ENCODE assay signal across 25 mouse cellular contexts in the genomic region with DNA sequence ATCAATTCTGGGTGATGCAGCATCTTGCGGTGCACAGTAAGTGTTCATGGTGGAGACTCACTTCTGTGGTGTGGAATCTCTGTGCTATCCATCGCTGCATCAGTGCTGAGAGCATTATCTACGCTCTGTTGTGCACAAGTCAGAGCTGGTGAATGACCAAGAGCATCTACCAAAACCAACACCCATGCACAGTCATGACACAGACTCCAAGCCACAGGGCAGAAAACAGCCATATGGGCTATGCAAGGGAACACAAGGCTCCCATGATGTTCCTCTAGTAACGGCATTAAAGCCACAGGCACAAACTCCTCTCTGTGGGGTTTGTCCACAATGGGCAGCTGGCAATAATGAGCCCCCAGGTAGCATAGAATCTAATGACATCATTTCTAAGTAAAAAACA. TPM values are rescaled to one million over a fixed set of nuclear protein-coding genes. Genes with fewer than 3 reads are reported as not detected.
DNase-seq lines count a peak whose midpoint lies in the region; ATAC-seq and TF ChIP-seq lines count a peak whose summit lies in the region.
"Had no signal": no experiment of that assay in that cellular context is flagged by ENCODE, and none has a peak within 500 bp of the region (broad histone marks: within the 10 kb centered on the region; RNA-seq: fewer than 3 reads in every experiment).

No protein-coding gene starts in this region.

- no peak overlapping the region for H3K4me2 ChIP-seq in hindbrain, embryonic 16.5 days (ENCODE audit: low read length)
- no peak overlapping the region for H3K4me2 ChIP-seq in hindbrain, embryonic 12.5 days (replicated peaks)
- H3K4me2 ChIP-seq in midbrain, postnatal 0 days (ENCODE audit: low read depth, low read length, poor library complexity, severe bottlenecking): no peak overlapping the region
- no peak overlapping the region for H3K4me2 ChIP-seq in midbrain, embryonic 11.5 days
- H3K4me2 ChIP-seq: embryonic facial prominence, embryonic 12.5 days; forebrain, embryonic 13.5 days; forebrain, embryonic 15.5 days had no signal

- no peaks in the 10 kb centered on the region for H3K27me3 ChIP-seq in hindbrain, embryonic 16.5 days (replicated peaks; ENCODE audit: control insufficient read depth, insufficient read depth, low read length)
- no peaks in the 10 kb centered on the region for H3K27me3 ChIP-seq in hindbrain, embryonic 12.5 days
- no peaks in the 10 kb centered on the region for H3K27me3 ChIP-seq in midbrain, postnatal 0 days (ENCODE audit: insufficient read depth, low read length)
- H3K27me3 ChIP-seq in midbrain, embryonic 11.5 days (ENCODE audit: control insufficient read depth, insufficient read depth, low read length): no peaks in the 10 kb centered on the region
- H3K27me3 ChIP-seq: CH12.LX; embryonic facial prominence, embryonic 12.5 days; forebrain, embryonic 13.5 days; forebrain, embryonic 15.5 days; Patski had no signal

- TF ChIP-seq CTCF in midbrain, postnatal 0 days (IDR thresholded peaks at IDR 0.05): no peak

- DNase-seq in cerebellum, postnatal 10 days: peak; percentile 53 to 67
- no peak for DNase-seq in cerebellum, adult 9-11 months
- peak; percentile 46 for DNase-seq in midbrain, postnatal 0 days (ENCODE audit: low spot score)
- no peak for DNase-seq in midbrain, embryonic 11.5 days (ENCODE audit: low spot score, missing footprints)
- DNase-seq: adrenal gland, adult 8-10 months; adrenal gland, postnatal 14 days; adrenal gland, postnatal 36 days; B cell, adult 2 months; cerebellum, adult 11-12 months; cerebellum, adult 2 months; cerebellum, adult 9-10 months; cerebellum, postnatal 25 days; forebrain, postnatal 0 days had no signal

- H3K9ac ChIP-seq in hindbrain, embryonic 16.5 days (ENCODE audit: low read depth, low read length): no peak overlapping the region
- no peak overlapping the region for H3K9ac ChIP-seq in hindbrain, embryonic 12.5 days
- H3K9ac ChIP-seq in midbrain, postnatal 0 days (replicated peaks; ENCODE audit: low read length, poor library complexity, severe bottlenecking): no peak overlapping the region
- H3K9ac ChIP-seq in midbrain, embryonic 11.5 days (ENCODE audit: low read length): no peak overlapping the region
- H3K9ac ChIP-seq: embryonic facial prominence, embryonic 12.5 days; forebrain, embryonic 13.5 days; forebrain, embryonic 15.5 days; forebrain, postnatal 0 days had no signal

- 0 out of 2 replicates have a peak, but pooled peaks have one; percentile 7 for ATAC-seq in hindbrain, embryonic 16.5 days
- ATAC-seq in hindbrain, embryonic 12.5 days (ENCODE audit: low FRiP score): no peak
- no peak for ATAC-seq in midbrain, postnatal 0 days (ENCODE audit: low FRiP score)
- ATAC-seq in midbrain, embryonic 11.5 days (ENCODE audit: low FRiP score): no peak
- ATAC-seq: activated CD4-positive, CD25-positive, alpha-beta regulatory T cell, adult 4 months; CD4-positive, CD25-positive, alpha-beta regulatory T cell, adult 4 months; forebrain, embryonic 13.5 days; forebrain, embryonic 15.5 days; forebrain, postnatal 0 days; Patski had no signal

- H3K4me1 ChIP-seq in hindbrain, embryonic 16.5 days (ENCODE audit: control insufficient read depth, insufficient read depth, low read depth, low read length): no peaks in the 10 kb centered on the region
- H3K4me1 ChIP-seq in hindbrain, embryonic 12.5 days: no peaks in the 10 kb centered on the region
- H3K4me1 ChIP-seq in midbrain, postnatal 0 days (ENCODE audit: insufficient read depth, low read length): no peaks in the 10 kb centered on the region
- H3K4me1 ChIP-seq in midbrain, embryonic 11.5 days (ENCODE audit: control insufficient read depth, insufficient read depth, low read length): no peaks in the 10 kb centered on the region
- H3K4me1 ChIP-seq: embryonic facial prominence, embryonic 12.5 days had no signal

- WGBS in hindbrain, embryonic 16.5 days: 81% methylated on average over 4 of the region's 4 CpGs
- WGBS in hindbrain, embryonic 12.5 days: 88% methylated on average over 4 of the region's 4 CpGs
- whole genome bisulfite sequencing in midbrain, postnatal 0 days: 84% methylated on average over 4 of the region's 4 CpGs
- WGBS in midbrain, embryonic 11.5 days: 91% methylated on average over 4 of the region's 4 CpGs

- H3K9me3 ChIP-seq in hindbrain, embryonic 16.5 days (ENCODE audit: control insufficient read depth, low read length): no peaks in the 10 kb centered on the region
- 0 out of 2 replicates have a peak, but pooled peaks cover 3% of the 10 kb centered on the region for H3K9me3 ChIP-seq in hindbrain, embryonic 12.5 days (replicated peaks)
- no peaks in the 10 kb centered on the region for H3K9me3 ChIP-seq in midbrain, postnatal 0 days (ENCODE audit: low read length)
- H3K9me3 ChIP-seq in midbrain, embryonic 11.5 days (ENCODE audit: control insufficient read depth, low read length): no peaks in the 10 kb centered on the region
- H3K9me3 ChIP-seq: embryonic facial prominence, embryonic 12.5 days; forebrain, embryonic 13.5 days; forebrain, embryonic 15.5 days; G1E had no signal

- H3K27ac ChIP-seq in hindbrain, embryonic 16.5 days (ENCODE audit: low read depth, low read length): no peak overlapping the region
- H3K27ac ChIP-seq in hindbrain, embryonic 12.5 days: no peak overlapping the region
- no peak overlapping the region for H3K27ac ChIP-seq in midbrain, postnatal 0 days (ENCODE audit: low read depth, low read length)
- H3K27ac ChIP-seq in midbrain, embryonic 11.5 days (ENCODE audit: low read depth, low read length): no peak overlapping the region
- H3K27ac ChIP-seq: embryonic facial prominence, embryonic 10.5 days; embryonic facial prominence, embryonic 12.5 days; forebrain, embryonic 13.5 days; forebrain, embryonic 15.5 days had no signal

- H3K4me3 ChIP-seq in hindbrain, embryonic 16.5 days (ENCODE audit: low read length): no peak overlapping the region
- H3K4me3 ChIP-seq in hindbrain, embryonic 12.5 days: no peak overlapping the region
- H3K4me3 ChIP-seq in midbrain, postnatal 0 days (ENCODE audit: low read depth, low read length): no peak overlapping the region
- H3K4me3 ChIP-seq in midbrain, embryonic 11.5 days (ENCODE audit: low read depth, low read length): no peak overlapping the region
- H3K4me3 ChIP-seq: embryonic facial prominence, embryonic 10.5 days; embryonic facial prominence, embryonic 12.5 days; forebrain, embryonic 13.5 days; forebrain, embryonic 15.5 days had no signal

- H3K36me3 ChIP-seq in hindbrain, embryonic 16.5 days (ENCODE audit: control insufficient read depth, insufficient read depth, low read length): peaks cover 3% of the 10 kb centered on the region; the same call in 1 of the 2 replicates
- no peaks in the 10 kb centered on the region for H3K36me3 ChIP-seq in hindbrain, embryonic 12.5 days
- H3K36me3 ChIP-seq in midbrain, postnatal 0 days (ENCODE audit: insufficient read depth, low read length): peaks cover 20% of the 10 kb centered on the region
- H3K36me3 ChIP-seq in midbrain, embryonic 11.5 days (ENCODE audit: control insufficient read depth, insufficient read depth, low read length): no peaks in the 10 kb centered on the region
- H3K36me3 ChIP-seq: embryonic facial prominence, embryonic 10.5 days; embryonic facial prominence, embryonic 12.5 days; forebrain, embryonic 15.5 days had no signal

RNA-seq across cellular contexts. Expression of gene Mcm10, which starts 17.2 kb away (rescaled TPM):
- 4.9 and 6.6 TPM in 2 replicates for polyA plus RNA-seq in hindbrain, embryonic 16.5 days (2015; fragmentation: Nextera tagmentation; extraction: Ambion mirVana)
- 19.8 and 23.1 TPM in 2 replicates for polyA plus RNA-seq in hindbrain, embryonic 12.5 days (2016; fragmentation: Nextera tagmentation; extraction: Ambion mirVana)
- 0.94 and 5.0 TPM in 2 replicates for total RNA-seq in midbrain, postnatal 0 days (2014; rRNA removed)
- 1.2 and 1.3 TPM in 2 replicates for polyA plus RNA-seq in midbrain, postnatal 0 days (2015; fragmentation: Nextera tagmentation; extraction: Ambion mirVana)
- 49.8 and 53.1 TPM in 2 replicates for polyA plus RNA-seq in midbrain, embryonic 11.5 days (2014; fragmentation: Nextera tagmentation; extraction: Ambion mirVana)

RNA-seq across cellular contexts. Expression of gene Optn, which starts 34.0 kb away (rescaled TPM):
- 27.3 and 33.1 TPM in 2 replicates for polyA plus RNA-seq in hindbrain, embryonic 16.5 days (2015; fragmentation: Nextera tagmentation; extraction: Ambion mirVana)
- polyA plus RNA-seq in hindbrain, embryonic 12.5 days (2016; fragmentation: Nextera tagmentation; extraction: Ambion mirVana): 6.7 and 7.2 TPM in 2 replicates
- 25.2 and 35.0 TPM in 2 replicates for total RNA-seq in midbrain, postnatal 0 days (2014; rRNA removed)
- 28.5 and 28.7 TPM in 2 replicates for polyA plus RNA-seq in midbrain, postnatal 0 days (2015; fragmentation: Nextera tagmentation; extraction: Ambion mirVana)
- polyA plus RNA-seq in midbrain, embryonic 11.5 days (2014; fragmentation: Nextera tagmentation; extraction: Ambion mirVana): 4.3 and 5.2 TPM in 2 replicates

RNA-seq across cellular contexts. Expression of gene Ucma, which starts 53.9 kb away (rescaled TPM):
- 2.3 TPM in 2 replicates for polyA plus RNA-seq in hindbrain, embryonic 16.5 days (2015; fragmentation: Nextera tagmentation; extraction: Ambion mirVana)
- 0.96 and 1.9 TPM in 2 replicates for polyA plus RNA-seq in hindbrain, embryonic 12.5 days (2016; fragmentation: Nextera tagmentation; extraction: Ambion mirVana)
- total RNA-seq in midbrain, postnatal 0 days (2014; rRNA removed): 0.33 and 2.6 TPM in 2 replicates
- 0.69 and 1.6 TPM in 2 replicates for polyA plus RNA-seq in midbrain, postnatal 0 days (2015; fragmentation: Nextera tagmentation; extraction: Ambion mirVana)
- not detected in 2 replicates for polyA plus RNA-seq in midbrain, embryonic 11.5 days (2014; fragmentation: Nextera tagmentation; extraction: Ambion mirVana)
- total RNA-seq: adrenal gland, adult 18-20 months; adrenal gland, adult 8-10 months; adrenal gland, postnatal 14 days; adrenal gland, postnatal 36 days; CH12.LX; forebrain, postnatal 0 days; G1E had no signal
- polyA plus RNA-seq: activated CD4-positive, CD25-positive, alpha-beta regulatory T cell, adult 4 months; CD4-positive, CD25-positive, alpha-beta regulatory T cell, adult 4 months; embryonic facial prominence, embryonic 12.5 days; forebrain, embryonic 15.5 days; G1E; Patski had no signal

Comparison
In these comparisons a context has a peak if more than half of its experiments do, and no peak if none do; other contexts are left out.
1. DNase-seq: peak in cerebellum, postnatal 10 days (2 of 2) and midbrain, postnatal 0 days (single experiment); none in cerebellum, adult 9-11 months (single experiment) and midbrain, embryonic 11.5 days (single experiment).